Comparison of ENCODE assay signal across 27 mouse cellular contexts in the genomic region with DNA sequence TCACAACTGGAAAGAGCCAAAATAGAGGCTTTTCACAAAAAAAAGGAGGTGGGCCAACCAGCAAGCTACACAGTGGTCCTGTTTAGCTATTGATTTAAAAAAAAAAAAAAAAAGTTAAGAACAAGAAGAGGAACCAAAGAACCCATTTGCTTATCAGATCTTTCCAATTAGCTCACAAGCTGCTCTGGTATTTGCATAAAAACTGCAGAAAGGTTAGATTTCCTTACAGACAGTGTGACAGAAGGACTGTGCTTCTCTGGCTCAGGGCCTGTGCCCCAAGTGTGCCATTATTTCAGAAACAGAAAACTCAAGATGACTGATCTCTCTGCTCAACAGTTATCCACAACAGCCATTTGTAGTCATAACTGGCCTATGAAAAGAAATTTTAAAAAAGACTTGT. TPM values are rescaled to one million over a fixed set of nuclear protein-coding genes. Genes with fewer than 3 reads are reported as not detected.
DNase-seq lines count a peak whose midpoint lies in the region; ATAC-seq and TF ChIP-seq lines count a peak whose summit lies in the region.
"Had no signal": no experiment of that assay in that cellular context is flagged by ENCODE, and none has a peak within 500 bp of the region (broad histone marks: within the 10 kb centered on the region; RNA-seq: fewer than 3 reads in every experiment).

No protein-coding gene starts in this region.

- peak; percentile 46 for ATAC-seq in CD4-positive, CD25-positive, alpha-beta regulatory T cell, adult 4 months
- ATAC-seq in activated CD4-positive, CD25-positive, alpha-beta regulatory T cell, adult 4 months = no peak
- ATAC-seq: forebrain, embryonic 14.5 days; forebrain, postnatal 0 days; hindbrain, postnatal 0 days; inflammation-experienced regulatory T-cells, adult 6 months; intestine, embryonic 16.5 days had no signal

- peaks cover 38% of the 10 kb centered on the region for H3K79me2 ChIP-seq in MEL (ENCODE audit: control insufficient read depth, insufficient read depth, low read length, poor library complexity)
- peaks cover 6% of the 10 kb centered on the region for H3K79me2 ChIP-seq in heart, adult 2 months (replicated peaks; ENCODE audit: control insufficient read depth, insufficient read depth, low read length)

- H3K36me3 ChIP-seq in MEL (ENCODE audit: control insufficient read depth in 1 of 2, insufficient read depth in 2 of 2, low read length in 2 of 2) = peaks cover 2 to 37% of the 10 kb centered on the region in 2 experiments; a peak in 3 of 4 replicates
- no peaks in the 10 kb centered on the region for H3K36me3 ChIP-seq in splenic B cell, adult 2 months (ENCODE audit: control insufficient read depth, insufficient read depth, low read length, poor library complexity, severe bottlenecking)
- peaks cover 4% of the 10 kb centered on the region for H3K36me3 ChIP-seq in heart, adult 2 months (ENCODE audit: control insufficient read depth, insufficient read depth, low read length)
- H3K36me3 ChIP-seq: embryonic facial prominence, embryonic 12.5 days; embryonic facial prominence, embryonic 15.5 days; heart, embryonic 12.5 days; heart, embryonic 15.5 days had no signal

- H3K27ac ChIP-seq in MEL (ENCODE audit: control insufficient read depth, low read depth, low read length) = peak overlapping the region; percentile 58
- no peak overlapping the region for H3K27ac ChIP-seq in heart, adult 2 months
- H3K27ac ChIP-seq: embryonic facial prominence, embryonic 12.5 days; embryonic facial prominence, embryonic 15.5 days; gastrocnemius, adult 2 months; heart, embryonic 15.5 days; hindbrain, embryonic 14.5 days; hindbrain, postnatal 0 days had no signal

- no peak for TF ChIP-seq POLR2A in MEL (IDR thresholded peaks at IDR 0.05; ENCODE audit: control insufficient read depth in 1 of 2, insufficient read depth in 1 of 2, low read depth in 1 of 2, low read length in 2 of 2, poor library complexity in 1 of 2)
- no peak for TF ChIP-seq POLR2A in heart, adult 2 months (IDR thresholded peaks at IDR 0.05; ENCODE audit: insufficient read depth, low read depth, low read length)

- DNase-seq in A20 (ENCODE audit: low read depth, low spot score) = peak; percentile 81
- DNase-seq in MEL (ENCODE audit: low read depth, low spot score) = peak; percentile 79
- DNase-seq in splenic B cell, adult 2 months (ENCODE audit: low read depth, low spot score) = peak; percentile 51
- no peak for DNase-seq in left cerebral cortex, adult 18-20 months (ENCODE audit: low spot score in 2 of 2)
- no peak for DNase-seq in heart, adult 2 months
- DNase-seq: adrenal gland, adult 2 months; adrenal gland, postnatal 14 days; cerebellum, adult 11 months; cerebellum, adult 9-11 months; forebrain, postnatal 0 days; gastrocnemius, adult 2 months; gastrocnemius, postnatal 14 days; heart, adult 11 months; heart, postnatal 10 days; heart, postnatal 36 days; kidney, adult 18-20 months had no signal

- H3K4me1 ChIP-seq in MEL (ENCODE audit: control insufficient read depth in 1 of 2, insufficient read depth in 2 of 2, low read length in 2 of 2) = peaks cover 27 to 29% of the 10 kb centered on the region in 2 experiments
- H3K4me1 ChIP-seq in heart, adult 2 months (ENCODE audit: control insufficient read depth, insufficient read depth, low read length) = peaks cover 8% of the 10 kb centered on the region
- H3K4me1 ChIP-seq: embryonic facial prominence, embryonic 12.5 days; embryonic facial prominence, embryonic 15.5 days had no signal

- H3K9ac ChIP-seq in MEL (ENCODE audit: control insufficient read depth, low read depth, low read length, poor library complexity, severe bottlenecking) = no peak overlapping the region; the same call in 1 of the 2 replicates
- H3K9ac ChIP-seq in heart, adult 2 months (ENCODE audit: low read depth, low read length) = no peak overlapping the region
- H3K9ac ChIP-seq: embryonic facial prominence, embryonic 12.5 days; embryonic facial prominence, embryonic 15.5 days; forebrain, postnatal 0 days; heart, embryonic 12.5 days; heart, embryonic 15.5 days; hindbrain, embryonic 14.5 days had no signal

- peak; percentile 63 to 76 for TF ChIP-seq EP300 in MEL (IDR thresholded peaks at IDR 0.05; ENCODE audit: low read depth in 1 of 2, low read length in 2 of 2)
- TF ChIP-seq EP300 in heart, adult 2 months (IDR thresholded peaks at IDR 0.05; ENCODE audit: insufficient read depth, low read depth, low read length) = no peak

- no peaks in the 10 kb centered on the region for H3K9me3 ChIP-seq in MEL (replicated peaks; ENCODE audit: insufficient read depth, low read length)
- H3K9me3 ChIP-seq: embryonic facial prominence, embryonic 12.5 days; embryonic facial prominence, embryonic 15.5 days; heart, embryonic 12.5 days; heart, embryonic 15.5 days had no signal

- intact Hi-C loops in heart, adult 2 months (cut with DNase I) = loop anchor here (10.0 kb wide), 1 partner anchor 396 kb away; no protein-coding TSS in a partner anchor

- no peak for TF ChIP-seq CTCF in MEL (IDR thresholded peaks at IDR 0.05 in 2 of 3, conservative IDR thresholded peaks at IDR 0.05 in 1 of 3; ENCODE audit: control insufficient read depth in 1 of 3, insufficient read depth in 1 of 3, low read depth in 2 of 3, low read length in 3 of 3, poor library complexity in 1 of 3, severe bottlenecking in 1 of 3)
- TF ChIP-seq CTCF in heart, adult 2 months (IDR thresholded peaks at IDR 0.05) = no peak

- no peaks in the 10 kb centered on the region for H3K27me3 ChIP-seq in MEL (ENCODE audit: control insufficient read depth in 1 of 2, insufficient read depth in 2 of 2, low read length in 2 of 2)
- H3K27me3 ChIP-seq in splenic B cell, adult 2 months (ENCODE audit: control insufficient read depth, insufficient read depth, low read length, poor library complexity, severe bottlenecking) = no peaks in the 10 kb centered on the region
- no peaks in the 10 kb centered on the region for H3K27me3 ChIP-seq in heart, adult 2 months (ENCODE audit: control insufficient read depth, insufficient read depth, low read length)
- H3K27me3 ChIP-seq: embryonic facial prominence, embryonic 12.5 days; embryonic facial prominence, embryonic 15.5 days; heart, embryonic 12.5 days; heart, embryonic 15.5 days had no signal

- H3K4me3 ChIP-seq in MEL (ENCODE audit: control insufficient read depth in 1 of 2, insufficient read depth in 1 of 2, low read depth in 2 of 2, low read length in 2 of 2) = no peak overlapping the region
- H3K4me3 ChIP-seq in heart, adult 2 months = no peak overlapping the region
- H3K4me3 ChIP-seq: embryonic facial prominence, embryonic 12.5 days; embryonic facial prominence, embryonic 15.5 days; gastrocnemius, adult 2 months; heart, embryonic 12.5 days; heart, embryonic 15.5 days had no signal

- TF ChIP-seq RAD21 in MEL (IDR thresholded peaks at IDR 0.05; ENCODE audit: low read depth, low read length) = no peak

TF ChIP-seq in MEL, 35 proteins besides CTCF, POLR2A, EP300 and RAD21 (continues in another document):
- no peak for TF ChIP-seq USF1 (IDR thresholded peaks at IDR 0.05; ENCODE audit: low read depth, low read length)
- TF ChIP-seq NELFE (IDR thresholded peaks at IDR 0.05; ENCODE audit: low read depth, low read length) = no peak
- TF ChIP-seq ZKSCAN1 (IDR thresholded peaks at IDR 0.05; ENCODE audit: low read depth, low read length) = peak; percentile 42; the same call in 1 of the 2 replicates
- no peak; the same call in 1 of the 2 replicates for TF ChIP-seq BHLHE40 (IDR thresholded peaks at IDR 0.05; ENCODE audit: borderline replicate concordance, low read depth, low read length)
- peak; percentile 45; the same call in 1 of the 2 replicates for TF ChIP-seq HCFC1 (IDR thresholded peaks at IDR 0.05; ENCODE audit: low read depth, low read length)
- TF ChIP-seq SMC3 (IDR thresholded peaks at IDR 0.05; ENCODE audit: low read depth, low read length) = no peak
- TF ChIP-seq MYC (IDR thresholded peaks at IDR 0.05; ENCODE audit: low read depth, low read length) = no peak
- peak; percentile 53 for TF ChIP-seq MYB (IDR thresholded peaks at IDR 0.05; ENCODE audit: low read depth, low read length)
- peak; percentile 58 for TF ChIP-seq SIN3A (IDR thresholded peaks at IDR 0.05; ENCODE audit: low read length)
- TF ChIP-seq MAX (IDR thresholded peaks at IDR 0.05; ENCODE audit: low read length) = no peak
- peak; percentile 80 for TF ChIP-seq GATA1 (IDR thresholded peaks at IDR 0.05; ENCODE audit: low read depth, low read length)
- TF ChIP-seq ELF1 (IDR thresholded peaks at IDR 0.05; ENCODE audit: low read depth, low read length) = peak; percentile 21; the same call in 1 of the 2 replicates
- TF ChIP-seq POLR2AphosphoS5 (IDR thresholded peaks at IDR 0.05; ENCODE audit: borderline replicate concordance, low read depth, low read length) = no peak
- TF ChIP-seq MXI1 (IDR thresholded peaks at IDR 0.05; ENCODE audit: low read depth, low read length) = peak; percentile 36; the same call in 1 of the 2 replicates
- no peak for TF ChIP-seq JUND (IDR thresholded peaks at IDR 0.05; ENCODE audit: low read depth, low read length)
- no peak for TF ChIP-seq ZC3H11A (IDR thresholded peaks at IDR 0.05; ENCODE audit: low read depth, low read length)
- TF ChIP-seq CHD1 (IDR thresholded peaks at IDR 0.05; ENCODE audit: low read depth, low read length) = no peak
- peak; percentile 98 for TF ChIP-seq ZNF384 (IDR thresholded peaks at IDR 0.05; ENCODE audit: low read depth, low read length)
- TF ChIP-seq TAL1 (IDR thresholded peaks at IDR 0.05; ENCODE audit: low read length) = no peak

RNA-seq across cellular contexts. Expression of a gene that starts 18.3 kb away (rescaled TPM):
- polyA plus RNA-seq in CD4-positive, CD25-positive, alpha-beta regulatory T cell, adult 4 months (2017; shearing (Covaris generic)) = 10 to 100 TPM; 19.2 to 24.2 TPM
- 70.3 and 73.6 TPM in 2 replicates for total RNA-seq in MEL (2012; rRNA removed)
- polyA plus RNA-seq in MEL (2012; ENCODE audit: insufficient read depth in 1 of 2, insufficient read length in 2 of 2, low read depth in 1 of 2, low replicate concordance in 2 of 2, missing spikeins in 1 of 2) = 100 to 1,000 TPM in 1 of 2 experiments, 10 to 100 TPM in 1; 95.6 to 246 TPM
- 10 to 100 TPM; 68.1 to 69.3 TPM for total RNA-seq in left cerebral cortex, adult 18-20 months (2021)
- 10 to 100 TPM; 14.1 to 19.1 TPM for polyA plus RNA-seq in activated CD4-positive, CD25-positive, alpha-beta regulatory T cell, adult 4 months (2017; shearing (Covaris generic))
- total RNA-seq in heart, adult 2 months (2021) = 10 to 100 TPM; 77.1 to 85.0 TPM
- polyA plus RNA-seq in heart, adult 2 months (2012; rRNA removed) = 57.1 and 85.2 TPM in 2 replicates

RNA-seq across cellular contexts. Expression of a gene that starts 42.7 kb away (rescaled TPM):
- polyA plus RNA-seq in CD4-positive, CD25-positive, alpha-beta regulatory T cell, adult 4 months (2017; shearing (Covaris generic)) = 10 to 100 TPM; 50.0 to 62.7 TPM
- 13.7 and 14.9 TPM in 2 replicates for total RNA-seq in MEL (2012; rRNA removed)
- 10 to 100 TPM in 1 of 2 experiments, not detected in 1; 22.9 TPM for polyA plus RNA-seq in MEL (2012; ENCODE audit: insufficient read depth in 1 of 2, insufficient read length in 2 of 2, low read depth in 1 of 2, low replicate concordance in 2 of 2, missing spikeins in 1 of 2)
- total RNA-seq in left cerebral cortex, adult 18-20 months (2021) = 10 to 100 TPM; 91.6 to 91.8 TPM
- 10 to 100 TPM; 41.5 to 43.3 TPM for polyA plus RNA-seq in activated CD4-positive, CD25-positive, alpha-beta regulatory T cell, adult 4 months (2017; shearing (Covaris generic))
- total RNA-seq in heart, adult 2 months (2021) = under 1 TPM; 0.50 to 0.75 TPM
- polyA plus RNA-seq in heart, adult 2 months (2012; rRNA removed) = 1.6 and 3.6 TPM in 2 replicates

Comparison
In these comparisons a context has a peak if more than half of its experiments do, and no peak if none do; other contexts are left out.
1. DNase-seq: peak in A20 (single experiment), MEL (single experiment) and splenic B cell, adult 2 months (single experiment); none in left cerebral cortex, adult 18-20 months (0 of 2) and heart, adult 2 months (0 of 2).